Mouse (Mus musculus): Measurements from ENCODE around the gene Pum1.
A peak's percentile ranks its signal among the peaks of the same experiment; 100 is the strongest.

The Pum1 gene

DNA sequence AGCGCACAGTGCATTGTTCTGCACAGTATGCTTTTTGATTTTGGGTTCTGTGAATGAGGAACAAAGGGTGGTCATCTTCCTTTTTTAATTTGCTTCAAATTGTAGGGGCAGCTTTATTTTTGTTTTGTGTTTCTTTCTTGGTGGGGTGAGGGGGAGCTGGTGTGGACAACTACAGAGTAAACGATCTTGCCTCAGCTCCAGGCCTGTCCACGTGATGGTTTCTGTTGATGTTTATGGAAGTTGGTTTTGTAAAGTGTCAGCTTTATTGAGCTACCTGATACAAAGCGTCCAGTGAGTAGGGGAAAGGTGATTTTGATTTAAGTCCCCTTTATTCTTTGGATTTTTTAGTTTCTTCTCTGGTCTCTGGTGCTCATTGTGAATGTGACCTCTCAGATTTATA is 72.8 kb downstream of the Pum1 start:
- DNase-seq (ENCODE audit: low spot score) = no peak

DNA sequence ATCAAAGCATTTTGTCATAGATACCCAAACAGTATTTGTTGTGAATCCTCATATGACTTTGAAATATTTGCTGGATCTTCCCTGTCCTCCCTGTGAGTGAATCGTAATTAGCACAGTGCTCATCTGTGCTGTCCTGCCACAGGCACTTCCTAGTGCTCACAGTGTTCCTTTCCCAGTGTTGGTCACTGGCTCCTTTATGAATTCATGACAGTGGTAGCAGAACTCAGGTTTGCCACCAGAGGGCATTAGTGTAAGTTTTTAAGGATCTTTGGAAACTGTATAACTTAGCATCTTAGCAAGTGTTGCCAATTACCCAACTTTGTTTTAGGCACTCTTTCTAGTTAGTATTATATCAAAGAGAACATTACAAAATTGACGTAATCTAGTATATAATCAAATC is 75.4 kb downstream of the Pum1 start:
- DNase-seq (ENCODE audit: low spot score) = peak; percentile 52

DNA sequence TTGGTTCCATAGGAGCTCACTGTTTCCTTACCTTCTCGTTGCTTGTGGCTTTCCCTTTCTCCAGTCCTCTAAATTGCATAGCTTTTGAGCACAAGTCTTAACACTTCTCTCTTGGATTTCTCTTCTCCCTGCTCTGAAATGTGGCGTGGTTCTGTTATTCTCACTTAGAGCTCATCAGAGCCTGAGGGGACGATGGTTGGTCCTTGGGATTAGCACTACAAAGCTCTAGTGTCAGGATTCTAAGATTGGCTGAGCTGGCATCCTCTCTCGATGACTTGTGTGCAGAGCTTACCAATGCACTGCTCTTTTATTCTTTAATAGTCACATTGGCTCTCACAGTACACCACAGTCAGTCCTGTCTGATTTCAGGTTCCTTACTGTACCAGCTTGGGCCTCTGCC is 80.9 kb downstream of the Pum1 start:
- DNase-seq (ENCODE audit: low spot score) = no peak

GRCm38 (mm10) chr4:130745561-130746306 is 82.6 kb downstream of the Pum1 start:
- DNase-seq (ENCODE audit: low spot score) = no peak

- DNase-seq (ENCODE audit: low spot score) = no peak
Measured at GRCm38 (mm10) chr4:130749566-130749965, 86.4 kb downstream of the Pum1 start.

DNA sequence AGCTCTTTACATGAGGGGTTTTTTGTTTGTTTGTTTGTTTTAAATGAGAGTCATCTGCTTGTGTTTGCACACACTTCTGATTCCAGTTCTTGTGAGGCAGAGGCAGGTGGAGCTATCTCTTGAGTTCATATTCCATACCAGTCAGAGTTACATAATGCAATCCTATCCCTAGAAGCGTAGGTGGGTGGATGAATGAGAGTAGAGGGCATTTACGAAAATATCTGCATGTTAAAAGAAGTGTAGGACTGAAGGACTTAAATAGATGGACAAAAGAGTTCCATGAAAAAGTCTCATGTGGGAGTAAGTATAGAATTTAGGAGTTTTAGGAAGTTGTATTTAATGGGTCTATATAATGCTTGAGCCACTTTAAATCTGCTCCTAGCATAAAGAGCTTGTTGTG is 88.8 kb downstream of the Pum1 start:
- no peak for DNase-seq (ENCODE audit: low spot score)

DNA sequence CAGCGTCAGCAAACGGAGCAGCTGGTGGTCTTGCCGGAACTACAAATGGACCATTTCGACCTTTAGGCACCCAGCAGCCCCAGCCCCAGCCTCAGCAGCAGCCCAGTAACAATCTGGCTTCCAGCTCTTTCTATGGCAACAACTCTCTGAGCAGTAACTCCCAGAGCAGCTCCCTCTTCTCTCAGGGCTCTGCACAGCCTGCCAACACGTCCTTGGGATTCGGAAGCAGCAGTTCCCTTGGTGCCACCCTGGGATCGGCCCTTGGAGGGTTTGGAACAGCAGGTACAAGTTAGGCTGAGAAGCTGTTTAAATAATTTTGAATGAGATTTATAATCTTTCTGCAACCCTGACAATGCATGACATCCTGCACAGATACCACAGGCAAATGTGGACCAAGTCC is 89.5 kb downstream of the Pum1 start:
- no peak for DNase-seq (ENCODE audit: low spot score)

- DNase-seq (ENCODE audit: low spot score) = no peak
Measured at GRCm38 (mm10) chr4:130753755-130754154, 90.6 kb downstream of the Pum1 start.

DNA sequence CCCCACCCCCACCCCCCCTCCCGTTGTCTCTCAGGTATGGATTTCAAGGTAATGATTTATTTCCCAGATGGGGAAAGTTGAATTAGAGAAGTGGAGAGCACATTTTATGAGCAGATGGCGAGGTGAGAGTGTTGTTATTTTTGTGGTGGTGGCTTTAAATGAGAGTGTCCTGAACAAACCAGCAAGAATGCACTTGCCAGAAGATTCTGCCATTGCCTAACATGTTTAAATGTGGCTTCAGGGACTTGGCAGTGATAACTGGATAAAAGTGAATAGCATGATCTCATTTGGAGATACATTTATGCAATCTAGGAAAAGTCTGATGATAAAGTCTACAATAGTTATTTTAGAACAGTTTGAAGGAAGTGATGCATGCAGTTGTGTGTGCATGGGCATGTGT is 91.7 kb downstream of the Pum1 start:
- no peak for DNase-seq (ENCODE audit: low spot score)

- no peak for DNase-seq (ENCODE audit: low spot score)
Measured at GRCm38 (mm10) chr4:130759875-130760274, 96.8 kb downstream of the Pum1 start.

DNA sequence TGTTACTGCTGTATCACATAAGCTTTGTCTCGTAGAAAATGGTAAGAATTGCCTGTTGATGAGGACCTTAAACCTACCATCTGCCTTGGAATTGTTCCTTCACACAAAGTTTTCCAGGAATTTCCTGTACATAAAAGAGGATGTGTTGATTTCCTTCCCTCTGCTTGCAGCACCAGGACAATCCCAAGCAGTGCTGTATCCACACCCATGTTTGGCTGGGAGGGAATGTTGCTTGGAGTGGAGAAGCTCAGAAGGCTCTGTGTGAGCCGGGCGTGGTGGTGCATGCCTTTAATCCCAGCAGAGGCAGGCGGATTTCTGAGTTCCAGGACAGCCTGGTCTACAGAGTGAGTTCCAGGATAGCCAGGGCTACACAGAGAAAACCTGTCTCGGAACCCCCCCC is 98.7 kb downstream of the Pum1 start:
- no peak for DNase-seq (ENCODE audit: low spot score)

- DNase-seq (ENCODE audit: low spot score) = no peak
Measured at GRCm38 (mm10) chr4:130765399-130766160, 102.5 kb downstream of the Pum1 start.

DNA sequence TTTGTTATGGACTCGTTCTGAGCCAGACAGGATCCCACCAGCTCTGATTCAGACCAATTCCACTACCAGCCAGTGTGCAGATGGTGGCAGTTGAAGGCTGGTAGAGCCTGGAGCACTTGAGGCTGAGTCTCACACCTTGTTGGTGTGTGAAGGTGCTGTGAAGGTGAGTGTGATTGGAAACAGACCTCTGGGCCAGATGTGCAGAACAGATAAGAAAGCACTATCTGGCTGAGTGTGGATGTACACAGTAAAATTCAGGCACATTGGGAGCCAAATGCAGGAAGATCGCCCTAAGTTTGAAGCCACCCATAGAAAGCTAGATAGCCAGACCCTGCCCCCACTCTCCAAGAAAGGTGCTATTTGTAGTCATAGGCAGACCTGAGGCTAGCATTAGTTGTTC is 103.3 kb downstream of the Pum1 start:
- no peak for DNase-seq (ENCODE audit: low spot score)

- DNase-seq (ENCODE audit: low spot score) = no peak
Measured at GRCm38 (mm10) chr4:130766926-130767325, 103.8 kb downstream of the Pum1 start.

- DNase-seq (ENCODE audit: low spot score) = no peak
Measured at GRCm38 (mm10) chr4:130773899-130774298, 110.8 kb downstream of the Pum1 start.

- DNase-seq (ENCODE audit: low spot score) = no peak
Measured at GRCm38 (mm10) chr4:130774822-130775221, 111.7 kb downstream of the Pum1 start.

DNA sequence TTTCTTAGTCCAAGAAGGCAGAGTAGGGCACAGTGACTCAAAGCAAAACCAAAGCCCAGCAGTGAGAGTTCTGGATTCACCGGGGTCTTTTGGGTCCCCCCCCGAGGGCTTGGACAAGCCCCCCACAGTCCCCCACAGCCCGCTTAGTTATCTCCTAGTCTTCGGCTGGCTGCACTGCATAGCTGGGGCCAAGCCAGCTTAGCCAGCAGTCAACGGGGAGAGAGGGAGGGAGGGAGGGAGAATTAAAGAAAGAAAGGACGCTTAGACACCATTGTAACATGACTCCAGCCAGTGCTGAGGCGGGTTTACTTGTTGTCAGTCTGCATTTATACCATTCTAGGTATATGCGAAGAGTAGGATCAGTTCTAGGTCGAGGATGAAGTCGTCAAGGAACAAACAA is 114.5 kb downstream of the Pum1 start:
- DNase-seq (ENCODE audit: low spot score) = no peak

DNA sequence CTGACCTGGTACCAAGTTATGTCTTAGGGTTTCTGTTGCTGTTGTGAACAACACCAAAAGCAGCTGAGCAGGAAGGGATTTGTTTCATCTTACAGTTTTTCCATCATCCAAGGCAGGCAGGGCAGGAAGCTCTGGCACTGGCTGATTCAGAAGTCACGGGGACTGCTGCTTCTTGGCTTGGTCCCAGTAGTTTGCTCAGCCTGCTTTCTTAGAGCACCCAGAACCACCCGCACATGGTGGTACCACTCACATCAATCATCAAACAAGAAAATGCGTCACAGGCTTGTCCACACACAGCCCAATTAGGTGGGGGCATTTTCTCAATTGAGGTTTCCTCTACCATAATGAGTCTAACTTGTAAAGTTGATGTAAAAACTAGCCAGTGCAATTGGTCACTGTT is 115.9 kb downstream of the Pum1 start:
- no peak for DNase-seq (ENCODE audit: low spot score)

GRCm38 (mm10) chr4:130782492-130782891 is 119.4 kb downstream of the Pum1 start:
- no peak for DNase-seq (ENCODE audit: low spot score)

DNA sequence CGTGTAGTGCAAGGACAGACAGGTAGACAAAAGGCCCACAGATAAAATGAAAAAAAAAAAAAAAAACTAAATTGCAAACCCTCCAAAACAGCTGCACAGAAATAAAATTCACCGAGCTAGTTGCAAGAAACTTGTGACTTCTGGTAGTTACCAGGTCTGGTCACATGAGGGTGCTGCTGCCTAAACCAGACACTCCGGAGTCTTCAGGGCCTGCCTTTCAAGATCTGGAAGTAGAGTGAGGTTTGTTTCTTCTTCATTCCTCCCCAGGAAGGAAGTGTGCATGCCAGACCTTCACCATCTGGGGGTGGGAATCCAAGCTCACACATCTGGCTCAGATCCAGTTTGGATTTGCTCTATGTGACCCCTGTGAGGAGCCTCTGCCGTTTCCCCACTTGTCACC is 121.6 kb downstream of the Pum1 start:
- peak; percentile 29 for DNase-seq (ENCODE audit: low spot score)

- no peak for DNase-seq (ENCODE audit: low spot score)
Measured at GRCm38 (mm10) chr4:130787530-130787929, 124.4 kb downstream of the Pum1 start.

DNA sequence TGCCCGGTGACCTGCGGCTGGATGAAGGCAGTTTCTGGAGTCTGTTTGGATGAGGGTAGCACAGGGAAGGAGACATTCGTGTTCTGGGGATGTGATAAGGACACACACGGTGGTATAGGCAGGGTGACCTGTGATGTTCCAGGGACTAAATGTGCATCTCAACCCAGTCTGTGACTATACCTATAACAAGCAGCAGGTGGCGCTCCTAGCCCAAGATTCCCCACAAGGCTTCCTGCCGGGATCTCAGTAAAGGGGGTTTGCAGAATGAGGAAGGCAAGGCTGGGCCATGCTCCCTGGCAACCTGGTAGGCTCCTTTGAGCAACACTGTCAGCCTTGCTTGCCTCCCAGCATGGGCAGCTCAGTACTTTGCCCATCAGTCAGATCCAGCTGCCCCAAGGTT is 127.1 kb downstream of the Pum1 start:
- peak; percentile 56 for DNase-seq (ENCODE audit: low spot score)

DNA sequence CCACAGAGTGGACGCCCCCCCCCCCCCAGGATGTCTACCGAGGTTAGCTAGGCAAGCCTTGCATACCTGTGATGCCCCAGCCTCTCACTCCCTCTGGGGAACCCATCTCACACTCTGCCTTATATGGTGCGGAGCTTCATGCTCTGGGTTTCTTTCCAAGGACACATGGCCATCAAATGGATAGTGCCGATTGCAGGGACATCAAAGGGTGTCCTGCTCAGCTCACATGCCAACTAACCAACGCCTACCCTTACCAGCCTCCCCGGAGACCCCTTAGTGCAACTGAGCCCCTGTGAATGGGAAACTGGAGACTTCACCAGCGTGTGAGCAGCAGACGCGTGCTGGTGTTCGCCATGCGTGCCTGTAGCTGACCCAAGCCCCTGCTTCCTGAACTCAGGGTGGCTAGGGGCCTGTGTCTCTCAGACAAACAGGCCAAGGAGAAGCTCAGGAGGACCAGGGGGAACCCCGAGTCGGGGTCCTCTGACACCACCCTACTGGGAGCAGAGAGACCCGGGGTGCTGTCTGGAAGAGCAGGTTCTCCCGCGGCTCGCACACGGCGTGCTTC is 128.8 kb downstream of the Pum1 start:
- DNase-seq (ENCODE audit: low spot score) = no peak

Data from c-Kit-positive CD71-positive TER-119-positive erythroid progenitor cells, embryonic 14.5 days (primary cell).